Mouse (Mus musculus) cerebellum, adult 2 months (tissue): ENCODE measurements around the gene Ngfr.

Experiments used
- CTCF ChIP-seq: fragments of 200-500 bp; IDR thresholded peaks from 2 replicates; pipeline ENCODE4 v1.5.1; 2011; ENCODE audit warnings: low read depth, mild to moderate bottlenecking, control low read depth, low read length, moderate library complexity, borderline replicate concordance; ENCODE audit not compliant: insufficient read depth
- POLR2A ChIP-seq: fragments of 200-500 bp; IDR thresholded peaks from 2 replicates; pipeline ENCODE4 v1.6.1; 2011; ENCODE audit warnings: low read length, control low read depth, borderline replicate concordance; ENCODE audit not compliant: insufficient read depth

- TF ChIP-seq POLR2A (no peak), CTCF (no peak)
These were observed 55.0 kb downstream of the Ngfr start for GRCm38 (mm10) chr11:95532353-95533072.
